ENCODE assay signal across 26 mouse cellular contexts in genomic region chr4:53521028-53521427, GRCm38 (mm10).
DNase-seq lines count a peak whose midpoint lies in the region; ATAC-seq and TF ChIP-seq lines count a peak whose summit lies in the region.
"Had no signal": no experiment of that assay in that cellular context is flagged by ENCODE, and none has a peak within 500 bp of the region (broad histone marks: within the 10 kb centered on the region; RNA-seq: fewer than 3 reads in every experiment).

No protein-coding gene starts in this region.

- TF ChIP-seq EP300 in CH12.LX (IDR thresholded peaks at IDR 0.05; ENCODE audit: low read length) = no peak

- no peaks in the 10 kb centered on the region for H3K9me3 ChIP-seq in kidney, embryonic 15.5 days (replicated peaks)
- H3K9me3 ChIP-seq in kidney, postnatal 0 days (replicated peaks; ENCODE audit: low read length) = no peaks in the 10 kb centered on the region
- H3K9me3 ChIP-seq in CH12.LX (replicated peaks; ENCODE audit: low read length) = no peaks in the 10 kb centered on the region
- H3K9me3 ChIP-seq in heart, embryonic 12.5 days (replicated peaks) = no peaks in the 10 kb centered on the region
- H3K9me3 ChIP-seq: embryonic facial prominence, embryonic 13.5 days; embryonic facial prominence, embryonic 15.5 days; forebrain, embryonic 10.5 days; forebrain, embryonic 12.5 days had no signal

- in situ Hi-C loops in CH12.LX (cut with MboI; ENCODE audit: low pct_ligation_motif_present, low pct_unique_long_range_greater_than_20kb, low sequenced_read_pairs) = no loop called here

- H3K4me1 ChIP-seq in cerebellum, adult 2 months (ENCODE audit: control insufficient read depth, insufficient read depth, low read length) = peaks cover 16% of the 10 kb centered on the region; the same call in 1 of the 2 replicates
- no peaks in the 10 kb centered on the region for H3K4me1 ChIP-seq in kidney, embryonic 15.5 days
- H3K4me1 ChIP-seq in kidney, postnatal 0 days (replicated peaks; ENCODE audit: insufficient read depth, low read length) = no peaks in the 10 kb centered on the region
- peaks cover 1 to 3% of the 10 kb centered on the region in 2 experiments; a peak in 2 of 4 replicates for H3K4me1 ChIP-seq in CH12.LX (ENCODE audit: control insufficient read depth in 1 of 2, insufficient read depth in 2 of 2)
- H3K4me1 ChIP-seq in heart, embryonic 12.5 days (replicated peaks) = peaks cover 21% of the 10 kb centered on the region
- H3K4me1 ChIP-seq: forebrain, embryonic 12.5 days had no signal

- H3K9ac ChIP-seq in kidney, embryonic 15.5 days = no peak overlapping the region
- no peak overlapping the region for H3K9ac ChIP-seq in kidney, postnatal 0 days (ENCODE audit: low read depth, low read length)
- H3K9ac ChIP-seq in CH12.LX (ENCODE audit: insufficient read depth, low read depth) = no peak overlapping the region
- H3K9ac ChIP-seq in heart, embryonic 12.5 days = no peak overlapping the region
- H3K9ac ChIP-seq: embryonic facial prominence, embryonic 13.5 days; embryonic facial prominence, embryonic 15.5 days; forebrain, embryonic 12.5 days had no signal

- no peak overlapping the region for H3K4me3 ChIP-seq in cerebellum, adult 2 months (replicated peaks; ENCODE audit: insufficient read depth, low read depth, low read length)
- H3K4me3 ChIP-seq in kidney, embryonic 15.5 days (replicated peaks) = no peak overlapping the region
- no peak overlapping the region for H3K4me3 ChIP-seq in kidney, postnatal 0 days (replicated peaks; ENCODE audit: low read depth, low read length)
- no peak overlapping the region for H3K4me3 ChIP-seq in CH12.LX (replicated peaks in 1 of 3; ENCODE audit: low read depth in 2 of 3, low read length in 2 of 3, poor library complexity in 1 of 3)
- H3K4me3 ChIP-seq in heart, embryonic 12.5 days = no peak overlapping the region
- H3K4me3 ChIP-seq: embryonic facial prominence, embryonic 13.5 days; embryonic facial prominence, embryonic 15.5 days; erythroblast, embryonic 14.5 days; forebrain, embryonic 10.5 days; forebrain, embryonic 12.5 days had no signal

- 86% methylated on average over 8 of the region's 8 CpGs for WGBS in cerebellum, adult 2 months
- 34% methylated on average over 8 of the region's 8 CpGs for WGBS in kidney, embryonic 15.5 days
- WGBS in kidney, postnatal 0 days = 35% methylated on average over 8 of the region's 8 CpGs
- 59% methylated on average over 8 of the region's 8 CpGs for WGBS in heart, embryonic 12.5 days

- dilution Hi-C loops in CH12.LX (cut with MboI; ENCODE audit: extremely low pct_ligation_motif_present, extremely low pct_unique_long_range_greater_than_20kb, low sequenced_read_pairs) = no loop called here

- no peak for TF ChIP-seq POLR2A in cerebellum, adult 2 months (IDR thresholded peaks at IDR 0.05; ENCODE audit: borderline replicate concordance, insufficient read depth, low read length)
- no peak for TF ChIP-seq POLR2A in CH12.LX (IDR thresholded peaks at IDR 0.05; ENCODE audit: low read depth, low read length)

- H3K36me3 ChIP-seq in kidney, embryonic 15.5 days = peaks cover 7% of the 10 kb centered on the region; the same call in 1 of the 2 replicates
- no peaks in the 10 kb centered on the region for H3K36me3 ChIP-seq in kidney, postnatal 0 days (ENCODE audit: insufficient read depth, low read length)
- H3K36me3 ChIP-seq in CH12.LX (replicated peaks in 1 of 2; ENCODE audit: control insufficient read depth in 1 of 2, insufficient read depth in 1 of 2, low read length in 1 of 2) = no peaks in the 10 kb centered on the region
- no peaks in the 10 kb centered on the region for H3K36me3 ChIP-seq in heart, embryonic 12.5 days
- H3K36me3 ChIP-seq: embryonic facial prominence, embryonic 15.5 days; forebrain, embryonic 10.5 days; forebrain, embryonic 12.5 days had no signal

- DNase-seq in cerebellum, adult 2 months = no peak
- DNase-seq in cerebellum, adult 11 months = no peak
- DNase-seq in kidney, adult 8-10 months = no peak
- DNase-seq in kidney, postnatal 0 days (ENCODE audit: low spot score) = peak; percentile 56
- no peak for DNase-seq in kidney, postnatal 36 days
- no peak for DNase-seq in CH12.LX (ENCODE audit: extremely low read depth)
- DNase-seq: adrenal gland, adult 2 months; adrenal gland, postnatal 10 days; adrenal gland, postnatal 25 days; B cell, adult 2 months; cerebellum, adult 11-12 months; cerebellum, adult 8-10 months; cerebellum, adult 9-11 months; cerebellum, postnatal 14 days; cerebellum, postnatal 36 days; embryo, embryonic 11 days had no signal

- ATAC-seq in kidney, embryonic 15.5 days (replicated peaks; ENCODE audit: low FRiP score) = peak; percentile 58
- no peak for ATAC-seq in kidney, postnatal 0 days (replicated peaks; ENCODE audit: low FRiP score, low read depth)
- no peak for ATAC-seq in heart, embryonic 12.5 days (ENCODE audit: insufficient number of reproducible peaks, low FRiP score)
- ATAC-seq: CD4-positive, CD25-positive, alpha-beta regulatory T cell, adult 4 months; forebrain, embryonic 14.5 days; forebrain, embryonic 16.5 days had no signal

- H3K79me2 ChIP-seq in CH12.LX (replicated peaks; ENCODE audit: control insufficient read depth, extremely low read depth, insufficient read depth, poor library complexity, severe bottlenecking) = no peaks in the 10 kb centered on the region

- H3K27me3 ChIP-seq in cerebellum, adult 2 months (ENCODE audit: control insufficient read depth, insufficient read depth, low read length) = no peaks in the 10 kb centered on the region
- H3K27me3 ChIP-seq in kidney, embryonic 15.5 days = no peaks in the 10 kb centered on the region
- H3K27me3 ChIP-seq in kidney, postnatal 0 days (ENCODE audit: insufficient read depth, low read length) = no peaks in the 10 kb centered on the region
- no peaks in the 10 kb centered on the region for H3K27me3 ChIP-seq in CH12.LX (replicated peaks)
- no peaks in the 10 kb centered on the region for H3K27me3 ChIP-seq in heart, embryonic 12.5 days (replicated peaks)
- H3K27me3 ChIP-seq: embryonic facial prominence, embryonic 13.5 days; embryonic facial prominence, embryonic 15.5 days; forebrain, embryonic 12.5 days had no signal

- TF ChIP-seq RAD21 in CH12.LX (IDR thresholded peaks at IDR 0.05; ENCODE audit: low read depth, low read length) = no peak

- H3K27ac ChIP-seq in cerebellum, adult 2 months (ENCODE audit: insufficient read depth, low read length) = peak overlapping the region; percentile 7; the same call in 1 of the 2 replicates
- H3K27ac ChIP-seq in kidney, embryonic 15.5 days = peak overlapping the region; percentile 23; the same call in 1 of the 2 replicates
- no peak overlapping the region for H3K27ac ChIP-seq in kidney, postnatal 0 days
- no peak overlapping the region for H3K27ac ChIP-seq in CH12.LX (ENCODE audit: insufficient read depth, low read depth)
- H3K27ac ChIP-seq in heart, embryonic 12.5 days (ENCODE audit: poor library complexity, severe bottlenecking) = no peak overlapping the region
- H3K27ac ChIP-seq: embryonic facial prominence, embryonic 13.5 days; embryonic facial prominence, embryonic 15.5 days; forebrain, embryonic 10.5 days; forebrain, embryonic 12.5 days had no signal

- 0 out of 2 replicates have a peak overlapping the region, but pooled peaks have one; percentile 12 for H3K4me2 ChIP-seq in kidney, embryonic 15.5 days
- H3K4me2 ChIP-seq in kidney, postnatal 0 days (ENCODE audit: low read length) = no peak overlapping the region
- peak overlapping the region; percentile 45; the same call in 1 of the 2 replicates for H3K4me2 ChIP-seq in CH12.LX (ENCODE audit: insufficient read depth, low read depth, poor library complexity, severe bottlenecking)
- H3K4me2 ChIP-seq in heart, embryonic 12.5 days = no peak overlapping the region
- H3K4me2 ChIP-seq: embryonic facial prominence, embryonic 13.5 days; embryonic facial prominence, embryonic 15.5 days; forebrain, embryonic 12.5 days had no signal

- TF ChIP-seq CTCF in cerebellum, adult 2 months (IDR thresholded peaks at IDR 0.05; ENCODE audit: borderline replicate concordance, insufficient read depth, low read depth, low read length) = no peak
- TF ChIP-seq CTCF in kidney, postnatal 0 days (IDR thresholded peaks at IDR 0.05; ENCODE audit: low read depth) = no peak
- no peak for TF ChIP-seq CTCF in CH12.LX (conservative IDR thresholded peaks at IDR 0.05 in 1 of 2, IDR thresholded peaks at IDR 0.05 in 1 of 2; ENCODE audit: low read depth in 2 of 2, low read length in 2 of 2)

TF ChIP-seq in CH12.LX, 34 proteins besides CTCF, POLR2A, EP300 and RAD21:
- TF ChIP-seq ZMIZ1 (IDR thresholded peaks at IDR 0.05; ENCODE audit: low read depth, low read length) (no peak), TCF12 (IDR thresholded peaks at IDR 0.05; ENCODE audit: low read depth, low read length) (no peak), IRF4 (IDR thresholded peaks at IDR 0.05; ENCODE audit: low read depth, low read length) (no peak), NELFE (IDR thresholded peaks at IDR 0.05; ENCODE audit: low read depth, low read length) (no peak)

Comparison
In these comparisons a context has a peak if more than half of its experiments do, and no peak if none do; other contexts are left out.
1. H3K27ac ChIP-seq: peak in cerebellum, adult 2 months (single experiment) and kidney, embryonic 15.5 days (single experiment); none in kidney, postnatal 0 days (single experiment), CH12.LX (single experiment) and heart, embryonic 12.5 days (single experiment).
2. H3K4me2 ChIP-seq: peak in kidney, embryonic 15.5 days (single experiment) and CH12.LX (single experiment); none in kidney, postnatal 0 days (single experiment) and heart, embryonic 12.5 days (single experiment).